Mouse (Mus musculus): ENCODE results near the gene Gm12216. TPM values are rescaled to one million over a fixed set of nuclear protein-coding genes. Genes with fewer than 3 reads are reported as not detected.

Gm12216 gene
- total RNA-seq, 2 experiments from 2014 or later: 2.0 to 2.9 TPM

GRCm38 (mm10) chr11:53821945-53822338, 37.1 kb downstream of the Gm12216 start:
- DNase-seq (ENCODE audit: low spot score in 2 of 2): no peak

- DNase-seq (ENCODE audit: low spot score in 2 of 2): no peak
These were observed 37.7 kb downstream of the Gm12216 start for GRCm38 (mm10) chr11:53821230-53821944.

GRCm38 (mm10) chr11:53820516-53821170, 38.4 kb downstream of the Gm12216 start:
- no peak for DNase-seq (ENCODE audit: low spot score in 2 of 2)

- no peak for DNase-seq (ENCODE audit: low spot score in 2 of 2)
These were observed 39.5 kb downstream of the Gm12216 start for GRCm38 (mm10) chr11:53819511-53819910.

- no peak for DNase-seq (ENCODE audit: low spot score in 2 of 2)
These were observed 40.3 kb downstream of the Gm12216 start for GRCm38 (mm10) chr11:53818794-53819193.

- no peak for DNase-seq (ENCODE audit: low spot score in 2 of 2)
These were observed 42.1 kb downstream of the Gm12216 start for GRCm38 (mm10) chr11:53816841-53817375.

GRCm38 (mm10) chr11:53814810-53815209, 44.2 kb downstream of the Gm12216 start:
- no peak for DNase-seq (ENCODE audit: low spot score in 2 of 2)

GRCm38 (mm10) chr11:53813001-53813868, 45.8 kb downstream of the Gm12216 start:
- no peak for DNase-seq (ENCODE audit: low spot score in 2 of 2)

GRCm38 (mm10) chr11:53811312-53811711, 47.7 kb downstream of the Gm12216 start:
- DNase-seq (ENCODE audit: low spot score in 2 of 2): no peak

- no peak for DNase-seq (ENCODE audit: low spot score in 2 of 2)
These were observed 48.3 kb downstream of the Gm12216 start for GRCm38 (mm10) chr11:53810749-53811148.

- DNase-seq (ENCODE audit: low spot score in 2 of 2): no peak
These were observed 48.9 kb downstream of the Gm12216 start for GRCm38 (mm10) chr11:53810156-53810555.

- DNase-seq (ENCODE audit: low spot score in 2 of 2): no peak
These were observed 49.7 kb downstream of the Gm12216 start for GRCm38 (mm10) chr11:53809354-53809753.

- DNase-seq (ENCODE audit: low spot score in 2 of 2): no peak
These were observed 53.3 kb downstream of the Gm12216 start for GRCm38 (mm10) chr11:53805786-53806185.

GRCm38 (mm10) chr11:53804569-53805344, 54.3 kb downstream of the Gm12216 start:
- DNase-seq (ENCODE audit: low spot score in 2 of 2): no peak

GRCm38 (mm10) chr11:53803494-53803893, 55.6 kb downstream of the Gm12216 start:
- no peak for DNase-seq (ENCODE audit: low spot score in 2 of 2)

GRCm38 (mm10) chr11:53803093-53803492, 56.0 kb downstream of the Gm12216 start:
- DNase-seq (ENCODE audit: low spot score in 2 of 2): no peak

GRCm38 (mm10) chr11:53800975-53801374, 58.1 kb downstream of the Gm12216 start:
- no peak for DNase-seq (ENCODE audit: low spot score in 2 of 2)

GRCm38 (mm10) chr11:53800036-53800435, 59.0 kb downstream of the Gm12216 start:
- no peak for DNase-seq (ENCODE audit: low spot score in 2 of 2)

GRCm38 (mm10) chr11:53798041-53798711, 60.9 kb downstream of the Gm12216 start:
- DNase-seq (ENCODE audit: low spot score in 2 of 2): no peak

GRCm38 (mm10) chr11:53797386-53797920, 61.6 kb downstream of the Gm12216 start:
- no peak for DNase-seq (ENCODE audit: low spot score in 2 of 2)
